Mouse (Mus musculus) heart, embryonic 12.5 days (tissue): ENCODE measurements around the gene T. TPM values are rescaled to one million over a fixed set of nuclear protein-coding genes. Genes with fewer than 3 reads are reported as not detected.

Source experiments
- ATAC-seq: fragments of 200-750 bp; cut with Nextera tagmentation; 2 replicates; pipeline ENCODE4 v1.8.0; 2017; ENCODE audit warnings: moderate TSS enrichment, moderate library complexity; ENCODE audit not compliant: insufficient number of reproducible peaks, low FRiP score
- H3K27ac ChIP-seq: fragments of 300-500 bp; sonication (generic); 2 replicates; pipeline ENCODE4 v1.5.1; 2016; ENCODE audit warnings: mild to moderate bottlenecking, moderate library complexity; ENCODE audit not compliant: poor library complexity, severe bottlenecking
- H3K27me3 ChIP-seq: fragments of 300-500 bp; sonication (generic); replicated peaks from 2 replicates; pipeline ENCODE4 v1.6.1; 2016; ENCODE audit warnings: mild to moderate bottlenecking, moderate library complexity
- H3K36me3 ChIP-seq: fragments of 300-500 bp; sonication (generic); 2 replicates; pipeline ENCODE4 v1.6.1; 2016; ENCODE audit warnings: mild to moderate bottlenecking, moderate library complexity
- H3K4me1 ChIP-seq: fragments of 300-500 bp; sonication (generic); replicated peaks from 2 replicates; pipeline ENCODE4 v1.6.1; 2016; ENCODE audit warnings: mild to moderate bottlenecking
- H3K4me2 ChIP-seq: fragments of 300-500 bp; sonication (generic); 2 replicates; pipeline ENCODE4 v1.6.1; 2016; ENCODE audit warnings: mild to moderate bottlenecking, moderate library complexity
- H3K4me3 ChIP-seq: fragments of 300-500 bp; sonication (generic); 2 replicates; pipeline ENCODE4 v1.5.1; 2016; ENCODE audit warnings: mild to moderate bottlenecking
- H3K9ac ChIP-seq: fragments of 300-500 bp; sonication (generic); 2 replicates; pipeline ENCODE4 v1.6.1; 2016; ENCODE audit warnings: mild to moderate bottlenecking, moderate library complexity
- H3K9me3 ChIP-seq: fragments of 300-500 bp; sonication (generic); replicated peaks from 2 replicates; pipeline ENCODE4 v1.6.1; 2016; ENCODE audit warnings: mild to moderate bottlenecking, moderate library complexity
- WGBS: fragments of 180-500 bp; shearing (Covaris S2); methylation state at CpG from one replicate; pipeline ENCODE4 v1.1.7; 2016; 5-methylcytosine and 5-hydroxymethylcytosine counted together
- polyA plus RNA-seq: library from polyadenylated mRNA; unstranded; fragments of >200 nt; fragmentation: Nextera tagmentation; extraction: Ambion mirVana; gene quantifications from 2 replicates; pipeline ENCODE4 v1.2.1, GENCODE M21; 2016

T gene
- polyA plus RNA-seq, 1 experiment from 2014 or later = 0.24 TPM

DNA sequence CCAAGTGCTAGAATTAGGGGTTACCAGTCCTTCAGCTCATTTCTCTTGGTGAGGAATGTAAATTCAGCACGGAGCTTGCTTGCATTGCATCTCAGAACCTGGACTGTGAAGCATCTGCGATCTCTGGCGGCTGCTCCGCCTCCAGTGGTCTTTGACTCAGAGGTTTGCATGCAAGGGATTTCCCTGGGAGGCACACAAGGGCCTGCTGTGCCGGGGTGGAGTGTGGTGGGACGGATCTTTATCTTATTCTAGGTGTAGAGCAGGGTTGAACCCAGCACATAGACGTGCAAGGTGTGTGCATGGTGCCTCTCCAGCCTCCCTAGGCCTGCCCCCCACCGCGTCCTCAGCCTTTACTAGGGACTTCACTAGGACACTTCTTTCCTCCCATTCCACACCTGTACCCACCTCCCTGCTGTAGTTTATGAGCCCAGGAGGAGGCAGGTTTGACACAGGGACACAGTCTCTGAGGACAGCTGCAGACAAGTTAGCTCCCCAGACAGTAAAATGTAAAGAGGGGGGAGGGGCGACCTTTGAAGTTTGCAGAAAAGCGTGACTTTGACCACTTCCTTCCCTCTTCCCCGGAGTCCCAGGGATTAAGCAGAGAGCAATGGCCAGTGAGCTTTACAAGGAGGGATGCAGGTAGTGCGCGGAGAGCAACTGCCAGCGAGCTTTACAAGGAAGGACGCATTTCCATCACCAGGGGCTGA, 25.5 kb upstream of the T start:
- Histone ChIP-seq H3K9ac (no peak overlapping the region), H3K27ac (no peak overlapping the region), H3K36me3 (no peaks in the 10 kb centered on the region), H3K4me2 (peak overlapping the region; percentile 37), H3K9me3 (no peaks in the 10 kb centered on the region), H3K4me3 (no peak overlapping the region), H3K4me1 (peaks cover 11% of the 10 kb centered on the region), H3K27me3 (peaks cover 35% of the 10 kb centered on the region)
- 6% methylated on average over 16 of the region's 16 CpGs for WGBS
- ATAC-seq = no peak

- no peak for ATAC-seq
- no peaks in the 10 kb centered on the region for H3K36me3 ChIP-seq
- H3K4me1 ChIP-seq = peaks cover 18% of the 10 kb centered on the region
- H3K4me3 ChIP-seq = no peak overlapping the region
- H3K4me2 ChIP-seq = no peak overlapping the region
- no peak overlapping the region for H3K27ac ChIP-seq
- H3K27me3 ChIP-seq = peaks cover 41% of the 10 kb centered on the region
- H3K9ac ChIP-seq = no peak overlapping the region
- no peaks in the 10 kb centered on the region for H3K9me3 ChIP-seq
- WGBS = 68% methylated on average over 2 of the region's 2 CpGs
Observed at GRCm38 (mm10) chr17:8410330-8410729, 23.9 kb upstream of the T start.

GRCm38 (mm10) chr17:8413656-8414055, 20.6 kb upstream of the T start:
- no peak overlapping the region for H3K9ac ChIP-seq
- H3K4me1 ChIP-seq = peaks cover 38% of the 10 kb centered on the region
- H3K4me2 ChIP-seq = no peak overlapping the region
- no peak; the same call in 1 of the 2 replicates for ATAC-seq
- H3K9me3 ChIP-seq = no peaks in the 10 kb centered on the region
- 67% methylated on average over 5 of the region's 5 CpGs for WGBS
- no peaks in the 10 kb centered on the region for H3K36me3 ChIP-seq
- peaks cover 36% of the 10 kb centered on the region for H3K27me3 ChIP-seq
- no peak overlapping the region for H3K27ac ChIP-seq
- H3K4me3 ChIP-seq = no peak overlapping the region

- Histone ChIP-seq H3K9me3 (no peaks in the 10 kb centered on the region), H3K27me3 (peaks cover 31% of the 10 kb centered on the region), H3K27ac (peak overlapping the region; percentile 75; the same call in 1 of the 2 replicates), H3K4me3 (no peak overlapping the region), H3K4me2 (no peak overlapping the region), H3K4me1 (peaks cover 30% of the 10 kb centered on the region), H3K9ac (no peak overlapping the region), H3K36me3 (no peaks in the 10 kb centered on the region)
- no peak for ATAC-seq
- WGBS = 12% methylated on average over 8 of the region's 8 CpGs
Observed at GRCm38 (mm10) chr17:8415533-8415932, 18.7 kb upstream of the T start.

GRCm38 (mm10) chr17:8416865-8417264, 17.4 kb upstream of the T start:
- peak; percentile 66; the same call in 1 of the 2 replicates for ATAC-seq
- Histone ChIP-seq H3K4me1 (peaks cover 30% of the 10 kb centered on the region), H3K27me3 (peaks cover 22% of the 10 kb centered on the region), H3K9me3 (no peaks in the 10 kb centered on the region), H3K36me3 (no peaks in the 10 kb centered on the region), H3K4me3 (no peak overlapping the region), H3K4me2 (peak overlapping the region; percentile 34), H3K9ac (no peak overlapping the region), H3K27ac (peak overlapping the region; percentile 75)
- 47% methylated on average over 8 of the region's 8 CpGs for WGBS

GRCm38 (mm10) chr17:8420739-8421138, 13.5 kb upstream of the T start:
- Histone ChIP-seq H3K27me3 (peaks cover 2% of the 10 kb centered on the region; the same call in 1 of the 2 replicates), H3K27ac (no peak overlapping the region), H3K4me1 (peaks cover 18% of the 10 kb centered on the region), H3K4me3 (no peak overlapping the region), H3K9ac (no peak overlapping the region), H3K4me2 (no peak overlapping the region), H3K9me3 (no peaks in the 10 kb centered on the region), H3K36me3 (no peaks in the 10 kb centered on the region)
- 67% methylated on average over 1 of the region's 1 CpGs for WGBS
- no peak for ATAC-seq

DNA sequence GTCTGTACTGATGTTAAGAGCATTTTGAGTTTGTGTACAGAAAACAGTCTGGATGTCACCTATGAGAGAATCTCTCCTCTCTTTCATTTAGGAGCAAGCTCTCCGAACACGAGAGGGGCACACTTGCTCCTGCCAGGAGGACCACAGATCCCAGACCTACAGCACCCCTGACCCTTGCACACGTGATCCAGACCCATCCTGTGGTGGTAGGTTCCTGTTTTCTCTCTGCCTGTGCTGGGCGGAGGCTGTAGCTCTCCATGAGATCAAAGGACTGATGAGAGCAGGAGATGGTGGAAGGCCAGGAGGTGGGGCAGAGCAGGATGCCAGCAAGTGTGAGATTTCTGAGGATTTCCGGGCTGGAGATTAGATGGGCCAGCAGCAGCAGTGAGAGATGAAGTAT, 12.7 kb upstream of the T start:
- peaks cover 10% of the 10 kb centered on the region for H3K4me1 ChIP-seq
- no peak overlapping the region for H3K4me2 ChIP-seq
- H3K4me3 ChIP-seq = no peak overlapping the region
- no peaks in the 10 kb centered on the region for H3K9me3 ChIP-seq
- no peak overlapping the region for H3K27ac ChIP-seq
- H3K27me3 ChIP-seq = peaks cover 6% of the 10 kb centered on the region; the same call in 1 of the 2 replicates
- H3K9ac ChIP-seq = no peak overlapping the region
- WGBS = 24% methylated on average over 5 of the region's 5 CpGs
- no peaks in the 10 kb centered on the region for H3K36me3 ChIP-seq
- no peak for ATAC-seq

DNA sequence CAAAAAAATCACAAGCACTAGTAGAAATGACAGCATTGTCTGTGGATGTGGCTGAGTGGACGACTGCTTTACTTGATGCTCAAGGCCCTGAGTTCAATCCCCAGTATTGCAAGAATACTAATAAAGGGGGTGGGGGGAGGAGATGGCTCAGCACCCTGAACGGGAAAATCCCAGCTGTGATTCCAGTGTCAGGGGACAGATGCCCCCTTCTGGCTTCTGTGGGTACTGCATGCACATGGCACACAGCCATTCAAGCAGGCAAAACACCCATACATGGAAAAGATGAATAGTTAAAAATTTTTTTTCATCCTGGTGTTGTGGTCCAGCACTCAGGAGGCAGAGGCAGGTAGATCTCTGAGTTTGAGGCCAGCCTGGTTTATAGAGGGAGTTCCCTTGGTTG, 10.9 kb upstream of the T start:
- Histone ChIP-seq H3K27me3 (peaks cover 24% of the 10 kb centered on the region), H3K9me3 (no peaks in the 10 kb centered on the region), H3K4me3 (no peak overlapping the region), H3K9ac (no peak overlapping the region), H3K27ac (no peak overlapping the region), H3K4me1 (no peaks in the 10 kb centered on the region; the same call in 1 of the 2 replicates), H3K4me2 (no peak overlapping the region), H3K36me3 (no peaks in the 10 kb centered on the region)
- no peak for ATAC-seq
- 59% methylated on average over 2 of the region's 2 CpGs for WGBS

DNA sequence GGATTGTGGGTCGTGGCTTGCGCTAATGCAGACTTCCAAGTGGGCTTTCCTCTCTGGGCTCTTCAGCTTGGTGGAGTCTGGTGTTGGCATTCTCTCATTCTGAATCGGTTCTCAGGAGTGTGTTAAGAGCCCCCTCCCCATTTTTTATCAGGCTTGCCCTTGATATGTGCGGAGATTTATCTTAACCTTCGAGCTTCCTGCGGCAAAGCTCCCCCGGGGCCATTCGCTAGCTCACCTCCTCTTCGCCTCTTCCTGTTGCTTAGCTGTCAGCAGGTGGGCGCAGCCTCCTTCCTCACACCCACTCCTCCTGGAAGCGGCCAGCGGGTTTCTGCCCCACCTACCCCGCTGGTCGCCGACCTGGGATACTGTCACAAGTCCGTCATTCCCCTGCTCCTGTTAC, 4.8 kb upstream of the T start:
- under 1% methylated on average over 16 of the region's 16 CpGs for whole genome bisulfite sequencing
- H3K9ac ChIP-seq = no peak overlapping the region
- no peak for ATAC-seq
- 0 out of 2 replicates have a peak overlapping the region, but pooled peaks have one; percentile 8 for H3K4me2 ChIP-seq
- H3K4me1 ChIP-seq = peaks cover 21% of the 10 kb centered on the region
- H3K27ac ChIP-seq = no peak overlapping the region
- H3K27me3 ChIP-seq = peaks cover 85% of the 10 kb centered on the region
- H3K36me3 ChIP-seq = no peaks in the 10 kb centered on the region
- H3K4me3 ChIP-seq = 0 out of 2 replicates have a peak overlapping the region, but pooled peaks have one; percentile 8
- no peaks in the 10 kb centered on the region for H3K9me3 ChIP-seq

- ATAC-seq = no peak
- WGBS = 3% methylated on average over 5 of the region's 5 CpGs
Observed at GRCm38 (mm10) chr17:8429896-8430295, 4.3 kb upstream of the T start.

GRCm38 (mm10) chr17:8432179-8432800, 1.9 kb upstream of the T start:
- no peak overlapping the region for H3K27ac ChIP-seq
- H3K27me3 ChIP-seq = peaks cover 99% of the 10 kb centered on the region
- peaks cover 22% of the 10 kb centered on the region for H3K4me1 ChIP-seq
- ATAC-seq = no peak
- under 1% methylated on average over 17 of the region's 17 CpGs for WGBS
- no peak overlapping the region for H3K4me2 ChIP-seq
- no peak overlapping the region for H3K9ac ChIP-seq
- no peaks in the 10 kb centered on the region for H3K36me3 ChIP-seq
- no peak overlapping the region for H3K4me3 ChIP-seq
- H3K9me3 ChIP-seq = no peaks in the 10 kb centered on the region

More at GRCm38 (mm10) chr17:8429896-8430295, 4.3 kb upstream of the T start:
- Histone ChIP-seq H3K27me3 (peaks cover 90% of the 10 kb centered on the region), H3K9ac (no peak overlapping the region), H3K4me2 (no peak overlapping the region), H3K9me3 (no peaks in the 10 kb centered on the region), H3K4me3 (no peak overlapping the region), H3K4me1 (peaks cover 22% of the 10 kb centered on the region), H3K36me3 (no peaks in the 10 kb centered on the region), H3K27ac (no peak overlapping the region)
